Mouse (Mus musculus) frontal cortex, adult 2 months (tissue): ENCODE measurements around the gene Odf3. TPM values are rescaled to one million over a fixed set of nuclear protein-coding genes. Genes with fewer than 3 reads are reported as not detected.

Source experiments
- DNase-seq, 2 experiments: peaks; one replicate each; pipeline ENCODE4 v3.0.0; 2022; ENCODE audit warnings: low spot score in 1 of 2; ENCODE audit errors: extremely low spot score in 1 of 2
- polyA plus RNA-seq: library from polyadenylated mRNA; depleted of rRNA; stranded (reverse); fragments of >200 nt; gene quantifications from 2 replicates; pipeline ENCODE4 v1.2.3, GENCODE M21; 2012

The Odf3 gene
- polyA plus RNA-seq, 1 experiment = 0.26 TPM

DNA sequence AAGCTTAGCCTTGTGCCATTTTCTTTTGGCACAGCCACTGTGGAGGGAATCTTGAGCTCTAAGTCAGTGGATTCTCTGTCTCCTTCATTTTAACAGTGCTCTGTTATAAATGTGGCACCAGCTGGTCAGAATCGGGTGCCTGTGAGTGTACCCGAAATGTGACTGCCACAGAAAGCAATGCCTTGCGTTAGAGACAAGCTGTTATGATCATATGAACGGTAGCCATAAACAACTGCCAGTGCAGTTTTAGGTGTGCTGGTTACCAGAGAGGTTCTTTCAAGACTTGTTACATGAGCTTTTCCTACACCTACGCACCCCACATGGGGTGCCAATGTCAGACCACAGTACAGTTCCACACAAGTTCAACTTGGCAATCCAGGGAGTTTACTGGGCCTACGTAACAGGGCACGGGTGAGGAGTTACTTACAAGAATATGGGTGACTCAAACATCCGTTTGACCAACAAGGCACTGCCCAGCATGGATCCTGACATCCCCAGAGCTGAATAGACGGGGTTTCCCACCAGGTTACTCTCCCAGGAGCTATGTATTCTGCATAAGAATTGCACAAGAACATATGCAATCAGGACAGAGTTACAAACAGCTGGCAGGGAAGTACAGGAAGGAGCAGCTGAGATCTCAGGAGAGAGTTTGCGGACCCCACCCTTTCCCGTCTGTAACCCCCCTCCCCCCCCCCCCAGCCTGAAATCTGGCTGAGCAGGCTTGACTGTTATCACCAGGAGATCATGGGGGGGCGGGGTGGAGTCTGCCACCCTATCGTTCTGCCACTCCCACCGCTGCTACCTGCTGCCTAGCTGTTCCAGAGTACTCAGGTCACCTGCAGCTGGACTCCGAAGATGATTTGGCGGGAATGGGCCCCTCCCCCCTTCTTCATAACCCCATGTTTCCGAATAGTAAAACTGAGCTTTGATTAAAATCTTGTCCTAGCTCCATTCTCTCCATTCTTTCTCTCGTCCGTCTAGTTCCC lies 6.6 kb upstream of the Odf3 start:
- no peak for DNase-seq

DNA sequence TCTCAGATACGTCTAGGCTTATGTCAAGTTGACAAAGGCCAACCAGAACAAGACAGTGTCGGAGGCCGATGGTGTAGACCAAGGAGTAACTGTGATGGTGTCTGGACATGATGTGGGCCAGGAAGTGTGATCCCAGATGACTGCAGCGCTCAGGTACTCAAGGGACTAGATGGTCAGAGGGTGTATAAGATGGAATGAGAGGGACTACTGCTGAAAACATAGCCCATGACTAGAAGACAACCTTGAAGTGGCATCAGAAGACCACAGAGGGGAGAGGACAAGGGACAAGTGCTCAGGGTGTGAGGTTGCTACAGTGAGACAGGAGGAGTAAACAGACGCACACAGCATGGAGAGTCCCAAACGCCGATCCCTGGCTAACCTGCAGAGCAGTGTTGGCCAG lies 3.8 kb upstream of the Odf3 start:
- no peak for DNase-seq

DNA sequence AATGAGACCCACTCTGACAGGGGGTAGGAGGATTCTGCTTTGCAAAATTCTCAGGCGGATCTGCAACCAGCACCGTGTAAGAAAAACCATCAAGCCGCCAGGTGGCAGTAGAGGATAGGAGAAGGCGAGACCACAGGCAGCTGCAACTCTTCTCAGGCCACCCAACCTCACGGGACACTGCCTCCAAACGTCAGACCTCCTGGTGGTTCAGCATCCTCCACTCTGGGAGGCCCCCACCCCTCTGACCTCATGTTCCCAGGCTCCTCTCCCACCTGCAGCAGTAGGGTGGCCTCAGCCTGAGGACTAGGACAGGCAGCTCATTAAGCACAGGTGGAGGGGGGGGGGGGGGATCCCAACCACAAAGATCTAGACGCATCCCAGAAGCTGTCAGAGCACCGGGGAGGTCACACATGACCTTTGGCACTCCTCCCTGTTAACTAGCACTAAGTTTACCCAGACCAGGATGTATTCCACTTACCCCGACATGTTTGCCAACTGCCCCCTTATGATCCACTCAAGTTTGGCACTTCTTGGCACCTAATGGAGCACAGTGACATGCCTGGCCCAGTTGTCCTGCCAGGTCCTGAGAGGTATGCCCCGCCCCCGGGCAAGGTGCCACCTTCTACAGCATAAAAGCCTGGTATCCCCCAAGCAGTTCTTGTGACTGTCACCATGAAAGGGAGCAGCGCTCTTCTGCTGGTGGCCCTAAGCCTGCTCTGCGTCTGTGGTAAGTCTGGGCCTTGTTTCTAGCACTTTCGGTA lies 2.5 kb upstream of the Odf3 start, which contains the start of gene Scgb1c1:
Gene Scgb1c1 (plus strand): TSS at position 643 of the 761 bp plus-strand sequence.
- DNase-seq = peak; percentile 65 to 95

DNA sequence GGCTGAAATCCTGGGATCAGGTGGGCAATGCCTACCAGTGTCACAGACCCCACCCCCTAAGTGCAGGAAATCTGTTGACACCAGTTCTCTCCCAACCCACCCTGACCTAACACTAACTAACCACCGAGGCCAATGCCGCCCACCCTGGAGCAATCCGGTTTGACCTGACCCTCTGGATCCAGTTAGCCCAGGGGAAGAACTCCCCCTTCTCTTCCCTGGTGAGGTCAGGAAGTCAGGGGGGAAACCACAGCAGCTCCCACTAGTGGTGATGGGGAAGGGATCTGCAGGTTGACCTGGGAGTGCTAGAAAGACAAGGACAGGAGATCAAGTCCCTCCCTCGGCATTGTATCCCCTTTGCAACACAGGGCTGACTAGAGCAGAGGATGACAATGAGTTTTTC lies 1.9 kb upstream of the Odf3 start:
- no peak for DNase-seq

DNA sequence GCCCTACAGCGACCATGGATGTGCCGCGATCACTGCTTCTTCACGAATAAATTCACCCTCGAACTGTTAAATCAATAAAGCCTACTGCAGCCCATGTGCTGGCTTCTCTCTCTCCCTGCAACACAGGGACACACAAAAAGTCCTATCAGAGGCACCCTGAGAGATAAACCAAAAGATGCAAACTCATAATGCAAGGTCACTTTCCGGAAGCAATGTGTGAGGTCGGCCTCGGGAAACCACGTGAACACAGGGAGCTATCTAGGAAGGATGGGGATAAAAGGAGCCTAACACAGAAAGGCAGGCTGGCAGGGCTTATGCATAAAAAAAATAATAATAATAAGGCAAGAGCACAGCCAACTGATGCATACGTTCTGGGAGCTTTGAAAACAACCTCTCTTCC lies 929 bp upstream of the Odf3 start:
- no peak for DNase-seq

DNA sequence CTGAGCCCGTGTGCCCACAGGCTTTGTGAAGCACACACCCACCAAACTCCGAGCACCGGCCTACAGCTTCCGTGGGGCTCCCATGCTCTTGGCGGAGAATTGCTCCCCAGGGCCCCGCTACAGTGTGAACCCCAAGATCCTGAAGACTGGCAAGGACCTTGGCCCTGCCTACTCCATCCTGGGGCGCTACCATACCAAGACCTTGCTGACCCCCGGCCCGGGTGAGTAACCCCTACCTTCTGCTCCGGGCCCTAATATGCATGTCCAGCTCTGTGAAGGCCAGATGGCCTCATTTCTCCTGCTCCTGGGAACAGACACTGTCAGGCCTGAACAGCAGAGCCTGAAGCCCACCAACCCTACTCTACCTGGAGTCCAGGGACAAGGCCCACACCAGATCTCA lies 986 bp downstream of the Odf3 start:
- no peak for DNase-seq

DNA sequence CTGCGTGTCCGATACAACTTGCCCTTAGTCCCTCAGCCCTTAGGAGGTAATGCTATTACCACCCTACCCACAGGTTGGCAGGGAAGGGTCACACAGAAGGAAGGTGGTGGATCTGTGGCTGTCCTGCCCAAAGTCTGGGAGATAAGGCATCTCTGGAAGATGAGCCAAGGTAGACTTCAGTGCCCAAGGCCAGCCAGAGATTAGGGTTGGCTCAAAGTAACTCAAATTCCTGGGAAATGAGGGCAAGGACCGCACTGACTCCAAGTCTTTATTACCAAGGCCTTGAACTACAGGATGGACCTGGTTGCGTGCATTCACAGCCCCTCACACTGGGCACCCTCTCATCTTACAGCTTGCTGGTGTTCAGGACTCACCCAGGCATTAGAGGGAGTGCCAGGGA lies 4.3 kb downstream of the Odf3 start:
- no peak for DNase-seq

DNA sequence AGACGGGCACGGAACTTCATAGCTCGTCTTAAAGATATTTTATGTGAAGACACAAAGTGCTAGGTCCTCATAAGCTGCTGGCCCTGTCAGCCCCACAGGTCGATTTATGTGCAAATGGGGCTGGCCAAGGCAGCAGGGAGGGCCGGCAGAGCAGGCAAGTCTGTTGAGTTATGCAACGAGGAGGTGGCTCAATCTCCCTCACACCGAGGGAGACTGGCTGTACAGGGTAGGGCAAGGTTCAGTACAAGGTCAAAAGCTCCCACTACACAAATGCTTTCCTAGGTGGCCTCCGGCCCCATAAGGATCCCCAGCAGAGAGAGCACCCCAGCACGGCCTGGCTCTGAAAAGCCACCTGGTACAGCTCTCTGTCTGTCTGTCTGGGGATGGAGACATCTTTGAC lies 5.8 kb downstream of the Odf3 start:
- no peak for DNase-seq

DNA sequence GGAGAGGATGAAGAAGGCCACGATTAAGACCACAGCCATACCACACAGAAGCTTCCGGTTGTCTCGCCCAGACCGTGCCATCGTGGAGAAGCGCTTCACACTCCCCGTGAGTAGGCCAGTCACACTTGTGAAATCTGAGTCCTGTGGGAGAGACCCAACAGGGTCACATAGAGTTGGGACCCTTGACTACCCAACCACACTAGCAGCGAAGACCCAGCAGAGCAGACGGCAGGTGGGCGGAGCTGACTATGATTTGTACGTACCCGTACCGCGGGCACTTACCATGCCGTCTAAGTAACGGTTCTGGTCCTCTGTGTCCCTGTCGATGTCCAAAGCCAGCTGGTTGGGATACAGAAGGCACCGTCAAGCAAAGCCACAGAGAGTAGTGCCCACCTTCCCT lies 6.9 kb downstream of the Odf3 start:
- DNase-seq = no peak

DNA sequence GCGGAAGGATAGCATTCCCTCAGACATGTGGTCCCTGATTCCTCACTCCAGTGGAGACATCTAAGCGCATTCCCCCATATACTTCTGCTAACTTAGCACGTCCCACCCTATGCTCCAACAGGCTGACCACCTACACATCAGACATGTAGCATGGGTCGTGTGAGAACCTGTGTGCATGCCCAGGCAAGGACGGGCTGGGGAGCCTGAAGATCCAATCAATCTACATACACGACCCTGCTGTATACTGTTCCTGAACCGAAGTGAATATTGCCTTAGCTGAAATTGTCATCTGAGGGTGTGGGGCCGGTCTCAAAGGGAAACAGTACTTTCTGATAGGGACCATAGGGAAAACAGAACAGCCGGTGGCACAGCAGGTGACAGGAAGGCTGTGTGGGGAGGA lies 7.6 kb downstream of the Odf3 start:
- DNase-seq = no peak

DNA sequence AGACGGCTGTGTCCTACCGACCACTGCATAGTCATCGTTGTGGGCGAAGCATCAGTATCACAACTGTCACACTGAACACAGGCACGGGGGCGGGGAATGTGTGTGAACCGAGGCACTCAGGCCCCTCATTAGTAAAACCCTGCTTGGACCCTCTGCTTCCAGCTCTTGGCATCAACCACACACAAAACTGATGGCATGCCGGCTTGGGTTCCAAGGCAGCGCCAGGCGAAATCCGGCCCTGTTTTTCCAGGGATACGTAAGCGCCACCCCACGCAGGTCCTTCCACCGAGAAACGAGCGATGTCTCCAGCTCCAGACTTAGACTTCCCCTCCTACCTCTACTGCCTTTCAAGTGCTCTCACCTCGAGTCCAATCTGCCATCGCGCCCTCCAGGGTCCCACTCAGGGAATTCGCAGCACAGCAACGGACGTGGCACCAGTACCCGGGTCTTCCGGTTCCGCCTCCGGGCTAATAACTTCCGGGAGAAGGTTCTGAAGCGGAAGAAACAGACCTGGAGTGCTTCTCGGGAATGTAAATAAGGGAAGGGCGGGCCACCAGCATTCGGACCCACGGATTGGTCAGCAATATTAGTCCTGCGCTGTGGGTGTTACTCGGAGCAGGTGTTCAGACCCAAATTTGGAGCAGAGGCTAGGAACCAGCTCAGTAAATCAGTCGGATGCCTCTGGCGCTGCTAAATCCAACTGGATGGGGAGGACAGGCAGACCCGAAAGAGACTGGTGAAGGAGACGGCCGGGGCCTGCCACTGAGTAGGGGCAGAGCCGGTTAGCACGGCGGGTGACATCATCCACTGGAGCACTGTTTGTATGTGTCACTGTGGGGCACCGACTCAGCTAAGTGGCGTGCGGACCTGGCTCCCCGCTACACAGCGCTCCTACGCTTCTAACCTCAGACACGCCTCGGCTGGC lies 8.5 kb downstream of the Odf3 start, which contains the start of gene Gm45785:
Gene Gm45785 (minus strand): TSS at position 472 of the 925 bp plus-strand sequence.
- DNase-seq = peak; percentile 86 to 88

DNA sequence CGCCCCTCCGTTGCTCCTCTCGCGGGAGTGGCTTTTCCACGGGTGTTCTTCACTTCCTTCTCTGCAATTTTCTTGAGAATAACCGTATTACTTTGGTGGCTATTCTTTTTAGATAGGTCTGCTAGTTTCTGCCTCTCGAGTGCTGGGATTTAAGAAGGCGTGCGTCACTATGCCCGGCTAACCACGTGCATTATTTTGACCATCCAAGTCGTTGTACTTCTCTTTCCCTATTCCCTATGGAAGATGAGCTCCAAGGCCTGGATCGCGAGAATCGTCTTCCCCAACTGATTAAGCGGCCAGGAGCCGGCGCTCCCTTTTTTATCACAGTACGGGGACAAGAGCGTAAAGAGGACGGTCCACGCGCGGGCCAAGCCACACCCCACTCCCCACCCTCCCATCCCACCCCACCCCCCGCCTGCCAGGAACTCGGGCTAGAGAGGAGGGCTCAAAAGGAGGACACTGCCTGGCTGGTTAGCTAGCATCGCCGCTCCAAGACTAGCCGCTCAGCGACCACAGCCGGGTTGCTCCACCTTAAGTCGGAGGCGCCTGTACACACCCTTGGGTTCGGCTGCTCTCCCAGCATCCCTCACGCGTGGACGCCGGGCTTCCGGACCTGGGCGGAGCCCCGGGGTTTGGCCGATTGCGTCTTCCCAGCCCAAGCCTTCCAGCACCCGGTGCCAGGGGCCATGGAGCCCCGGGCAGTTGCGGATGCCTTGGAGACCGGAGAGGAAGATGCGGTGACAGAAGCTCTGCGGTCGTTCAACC lies 9.4 kb downstream of the Odf3 start, which contains the start of gene Ric8a:
Gene Ric8a (plus strand): TSS at position 173 of the 765 bp plus-strand sequence.
- peak; percentile 81 to 90 for DNase-seq

DNA sequence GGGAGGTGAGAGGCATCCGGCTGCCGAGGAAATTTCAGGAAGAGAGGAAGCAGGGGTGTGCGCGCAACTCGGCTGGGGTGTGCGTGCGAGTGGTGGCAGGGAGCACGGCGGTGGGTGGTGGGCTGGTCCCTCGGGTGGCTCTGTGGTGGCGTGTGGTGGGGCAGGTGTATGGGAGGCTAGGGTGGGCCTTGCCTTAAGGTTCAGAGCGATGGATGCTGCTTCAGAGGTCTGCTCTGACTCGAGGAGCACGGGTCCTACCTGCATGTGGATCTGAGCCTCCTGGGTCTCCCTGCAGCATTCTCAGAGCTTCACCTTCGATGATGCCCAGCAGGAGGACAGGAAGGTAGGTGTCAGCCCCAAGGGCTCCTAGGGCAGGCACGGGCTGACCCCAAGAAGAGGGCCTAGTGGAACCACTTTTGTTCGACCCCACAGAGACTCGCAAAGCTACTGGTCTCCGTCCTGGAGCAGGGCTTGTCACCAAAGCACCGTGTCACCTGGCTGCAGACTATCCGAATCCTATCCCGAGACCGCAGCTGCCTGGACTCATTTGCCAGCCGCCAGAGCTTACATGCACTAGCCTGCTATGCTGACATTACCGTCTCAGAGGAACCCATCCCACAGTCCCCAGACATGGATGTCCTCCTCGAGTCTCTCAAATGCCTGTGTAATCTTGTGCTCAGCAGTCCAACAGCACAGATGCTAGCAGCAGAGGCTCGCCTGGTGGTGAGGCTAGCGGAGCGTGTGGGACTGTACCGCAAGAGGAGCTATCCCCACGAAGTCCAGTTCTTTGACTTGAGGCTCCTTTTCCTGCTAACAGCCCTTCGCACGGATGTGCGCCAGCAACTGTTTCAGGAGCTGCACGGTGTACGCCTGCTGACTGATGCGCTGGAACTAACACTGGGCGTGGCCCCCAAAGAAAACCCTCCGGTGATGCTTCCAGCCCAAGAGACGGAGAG lies 10.2 kb downstream of the Odf3 start, which contains the start of gene Bet1l:
Gene Bet1l (minus strand): TSS at position 28 of the 956 bp plus-strand sequence.
- no peak for DNase-seq

DNA sequence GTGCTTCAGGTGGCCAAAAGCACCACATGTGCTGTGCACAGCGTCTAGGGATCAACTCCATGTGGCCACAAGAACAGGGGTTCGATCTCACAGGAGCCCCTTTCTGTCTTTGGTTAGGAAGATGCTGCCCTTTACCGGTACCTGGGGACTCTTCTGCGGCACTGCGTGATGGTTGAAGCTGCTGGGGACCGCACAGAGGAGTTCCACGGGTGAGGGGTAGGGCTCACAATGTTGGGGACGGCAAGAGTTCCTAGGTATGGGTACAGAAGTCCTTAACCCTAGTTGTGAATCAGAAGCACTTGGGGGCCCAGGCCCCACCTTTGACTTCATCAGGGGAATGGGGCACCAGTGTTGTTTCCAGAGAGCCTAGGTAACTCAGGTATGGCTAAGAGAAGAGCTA lies 11.1 kb downstream of the Odf3 start:
- no peak for DNase-seq

DNA sequence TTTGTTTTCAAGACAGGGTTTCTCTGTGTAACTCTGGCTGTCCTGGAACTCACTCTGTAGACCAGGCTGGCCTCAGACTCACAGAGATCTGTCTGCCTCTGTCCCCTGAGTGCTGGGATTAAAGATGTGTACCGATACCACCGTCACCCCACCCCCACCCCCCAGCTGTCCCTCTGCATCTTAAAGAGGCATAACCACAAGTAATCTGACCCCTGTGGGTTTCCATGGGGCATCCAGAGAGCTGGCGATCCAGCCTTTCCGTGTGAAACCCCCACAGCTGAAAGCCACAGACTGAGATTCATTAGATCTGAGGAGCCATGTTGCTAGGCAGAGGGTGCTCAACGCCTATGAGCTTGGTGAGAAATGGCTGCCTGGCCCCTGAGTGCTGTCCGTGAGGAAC lies 12.4 kb downstream of the Odf3 start:
- DNase-seq = no peak

DNA sequence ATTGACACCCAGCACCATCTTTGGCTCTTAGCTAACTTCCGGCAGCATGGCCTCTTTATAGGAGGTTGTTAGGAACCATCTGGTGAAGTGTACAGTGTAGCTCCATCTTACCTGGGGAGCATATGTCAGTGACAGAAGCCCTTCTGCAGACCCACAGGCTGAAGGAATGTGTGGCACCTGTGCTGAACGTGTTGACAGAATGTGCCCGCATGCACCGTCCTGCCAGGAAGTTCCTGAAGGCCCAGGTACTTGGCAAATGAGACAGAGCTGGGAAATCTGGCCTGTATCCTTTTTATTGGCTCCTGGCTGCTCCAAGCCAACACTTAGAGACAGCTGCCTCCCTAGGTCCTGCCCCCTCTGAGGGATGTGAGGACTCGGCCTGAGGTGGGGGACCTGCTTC lies 13.1 kb downstream of the Odf3 start:
- no peak for DNase-seq

DNA sequence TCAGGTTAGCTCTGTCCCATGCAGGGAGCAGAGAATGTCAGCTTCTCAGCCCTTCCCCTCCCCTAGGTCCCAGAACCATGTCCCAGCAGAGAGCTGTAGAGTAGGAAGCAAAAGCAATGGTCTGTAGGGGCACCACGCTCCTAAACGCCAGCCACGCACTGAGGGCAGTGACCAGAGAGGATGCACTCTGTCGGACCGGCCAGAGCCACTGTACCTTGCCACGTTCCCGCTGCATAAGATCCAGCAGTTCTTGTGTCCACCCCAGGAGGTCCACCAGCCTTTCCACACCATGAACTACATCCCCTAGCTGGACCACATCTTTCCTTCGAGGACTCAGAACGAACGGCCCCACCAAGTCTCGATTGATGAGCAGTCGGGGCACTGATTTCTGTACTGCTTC lies 17.2 kb downstream of the Odf3 start:
- no peak for DNase-seq

DNA sequence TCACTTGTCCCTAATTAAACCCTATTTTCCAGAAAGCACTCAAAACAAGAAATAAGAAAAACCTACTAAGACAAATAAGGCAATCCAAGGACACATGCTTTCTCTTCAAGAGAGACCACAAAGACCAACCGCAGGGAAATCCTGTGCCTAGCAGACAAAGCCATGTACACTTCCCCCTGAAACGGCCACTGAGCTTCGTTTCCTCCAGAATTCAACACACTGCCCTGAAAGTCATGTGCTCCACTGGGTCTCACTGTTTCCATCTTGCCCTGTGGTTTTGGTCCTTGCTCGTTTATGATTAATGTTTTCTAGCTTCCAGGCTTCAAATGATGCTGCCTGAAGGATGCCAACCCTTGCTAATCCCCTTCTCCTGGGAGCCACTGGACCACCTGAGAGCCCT lies 26.6 kb downstream of the Odf3 start:
- DNase-seq = no peak
